In the genomic region with DNA sequence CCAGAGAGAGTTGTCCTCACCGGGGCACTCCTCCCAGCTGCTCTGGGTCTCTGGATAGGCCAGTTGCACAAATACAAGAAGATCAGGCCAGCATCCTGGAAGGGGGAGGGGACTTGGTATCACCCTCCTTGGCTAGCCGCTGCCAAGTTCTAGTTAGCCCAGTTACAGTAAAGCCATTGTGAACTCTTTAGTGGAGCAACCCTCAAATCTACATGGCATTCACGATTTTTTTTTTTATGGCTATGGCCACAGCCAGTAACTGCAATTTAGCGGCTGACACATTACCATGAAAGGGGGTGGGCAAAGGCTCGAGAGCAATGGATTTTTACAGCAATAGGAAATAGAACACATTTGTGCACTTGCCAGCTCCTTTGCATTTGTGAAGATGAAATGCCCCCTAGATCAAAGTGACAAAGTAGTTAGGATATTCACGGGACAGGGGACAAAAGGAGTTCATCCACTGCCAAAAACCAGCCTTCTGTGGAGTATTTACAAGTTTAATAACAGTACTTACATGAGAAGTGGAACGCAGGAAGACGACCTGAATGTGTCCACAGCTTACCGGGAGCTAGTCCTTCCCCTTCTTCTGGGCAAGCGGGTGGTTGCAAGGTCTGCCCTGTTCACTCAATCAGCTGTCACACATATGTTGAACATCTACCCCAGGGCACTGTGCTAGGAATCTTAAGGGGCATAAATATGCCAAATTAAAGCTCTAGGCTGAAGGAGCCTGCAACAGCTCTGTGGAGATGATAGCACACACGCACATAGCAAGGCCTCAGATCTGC, we compare ENCODE assay signal across 8 mouse cellular contexts.
DNase-seq lines count a peak whose midpoint lies in the region; ATAC-seq and TF ChIP-seq lines count a peak whose summit lies in the region.

No protein-coding gene starts in this region.

- H3K27ac ChIP-seq in forebrain, embryonic 14.5 days (ENCODE audit: low read depth, low read length): no peak overlapping the region
- H3K27ac ChIP-seq in left cerebral cortex, adult 2 months: peak overlapping the region; percentile 48; the same call in 1 of the 2 replicates
- no peak overlapping the region for H3K27ac ChIP-seq in heart, adult 2 months

- no peaks in the 10 kb centered on the region for H3K27me3 ChIP-seq in forebrain, embryonic 14.5 days (replicated peaks; ENCODE audit: control insufficient read depth, insufficient read depth, low read length)
- H3K27me3 ChIP-seq in heart, adult 2 months (ENCODE audit: control insufficient read depth, insufficient read depth, low read length): no peaks in the 10 kb centered on the region

- DNase-seq in kidney, postnatal 10 days: peak; percentile 11
- DNase-seq in kidney, postnatal 36 days: no peak
- DNase-seq in forebrain, embryonic 14.5 days (ENCODE audit: low spot score): peak; percentile 93
- DNase-seq in left cerebral cortex, adult 2 months (ENCODE audit: extremely low spot score in 1 of 2, low spot score in 2 of 2): peak in 1 of 2 experiments; percentile 32
- peak; percentile 22 for DNase-seq in right cerebral cortex, postnatal 14 days
- no peak for DNase-seq in spleen, postnatal 4 days (ENCODE audit: low spot score in 2 of 2)
- DNase-seq in heart, adult 2 months: no peak
- DNase-seq in embryo, embryonic 10 days (ENCODE audit: low spot score): no peak

- no peaks in the 10 kb centered on the region for H3K36me3 ChIP-seq in forebrain, embryonic 14.5 days (ENCODE audit: control insufficient read depth, insufficient read depth, low read length)
- H3K36me3 ChIP-seq in heart, adult 2 months (ENCODE audit: control insufficient read depth, insufficient read depth, low read length): no peaks in the 10 kb centered on the region

- no peaks in the 10 kb centered on the region for H3K79me2 ChIP-seq in heart, adult 2 months (replicated peaks; ENCODE audit: control insufficient read depth, insufficient read depth, low read length)

- no peak overlapping the region for H3K9ac ChIP-seq in forebrain, embryonic 14.5 days (ENCODE audit: low read length)
- H3K9ac ChIP-seq in heart, adult 2 months (ENCODE audit: low read depth, low read length): no peak overlapping the region

- H3K4me1 ChIP-seq in forebrain, embryonic 14.5 days (ENCODE audit: control insufficient read depth, insufficient read depth, low read length): 0 out of 2 replicates have a peak, but pooled peaks cover 3% of the 10 kb centered on the region
- no peaks in the 10 kb centered on the region for H3K4me1 ChIP-seq in heart, adult 2 months (ENCODE audit: control insufficient read depth, insufficient read depth, low read length)

- peak; percentile 93 for ATAC-seq in forebrain, embryonic 14.5 days

- TF ChIP-seq EP300 in heart, adult 2 months (IDR thresholded peaks at IDR 0.05; ENCODE audit: insufficient read depth, low read depth, low read length): no peak

- H3K4me2 ChIP-seq in forebrain, embryonic 14.5 days (ENCODE audit: low read length): no peak overlapping the region

- no peak for TF ChIP-seq POLR2A in heart, adult 2 months (IDR thresholded peaks at IDR 0.05; ENCODE audit: insufficient read depth, low read depth, low read length)

- no peaks in the 10 kb centered on the region for H3K9me3 ChIP-seq in forebrain, embryonic 14.5 days (replicated peaks; ENCODE audit: control insufficient read depth, low read length)

- no peak overlapping the region for H3K4me3 ChIP-seq in forebrain, embryonic 14.5 days (ENCODE audit: low read depth, low read length)
- no peak overlapping the region for H3K4me3 ChIP-seq in left cerebral cortex, adult 2 months
- H3K4me3 ChIP-seq in heart, adult 2 months: no peak overlapping the region

- intact Hi-C loops in left cerebral cortex, adult 2 months (cut with DNase I): loop anchor here (2.0 to 5.0 kb wide), 2 partner anchors 99 to 174 kb away; no protein-coding TSS in a partner anchor
- intact Hi-C loops in heart, adult 2 months (cut with DNase I): no loop called here

- WGBS in forebrain, embryonic 14.5 days: 22% methylated on average over 11 of the region's 11 CpGs
- 82% methylated on average over 11 of the region's 11 CpGs for WGBS in heart, adult 2 months

- no peak for TF ChIP-seq CTCF in left cerebral cortex, adult 2 months (IDR thresholded peaks at IDR 0.05)
- TF ChIP-seq CTCF in heart, adult 2 months (IDR thresholded peaks at IDR 0.05): no peak

Comparison
In these comparisons a context has a peak if more than half of its experiments do, and no peak if none do; other contexts are left out.
1. DNase-seq: peak in kidney, postnatal 10 days (single experiment), forebrain, embryonic 14.5 days (single experiment) and right cerebral cortex, postnatal 14 days (single experiment); none in kidney, postnatal 36 days (0 of 2), spleen, postnatal 4 days (0 of 2), heart, adult 2 months (0 of 2) and embryo, embryonic 10 days (single experiment).